Mouse (Mus musculus): ENCODE measurements around the gene Rasgef1a. TPM values are rescaled to one million over a fixed set of nuclear protein-coding genes. Genes with fewer than 3 reads are reported as not detected.

The Rasgef1a gene
- polyA plus RNA-seq, 1 experiment from 2014 or later: 0.06 TPM

DNA sequence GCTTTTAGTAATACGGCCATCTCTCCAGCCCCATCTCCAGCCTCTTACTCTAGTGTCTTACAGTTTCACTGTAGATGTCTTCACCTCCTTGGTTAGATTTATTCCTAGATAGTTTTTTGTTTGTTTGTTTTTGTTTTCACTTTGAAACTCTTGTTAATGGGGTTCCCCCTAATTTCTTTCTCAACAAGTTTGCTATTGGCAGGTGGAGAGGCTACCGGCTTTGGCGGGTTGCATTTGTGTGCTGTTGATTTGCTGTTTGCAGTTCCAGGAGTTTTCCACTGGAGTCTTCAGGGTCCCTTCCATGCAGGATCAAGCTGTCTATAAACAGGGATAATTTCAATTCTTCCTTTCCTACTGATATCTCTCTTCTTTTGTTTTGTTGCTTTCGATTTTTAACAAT, 50.0 kb downstream of the Rasgef1a start:
- no peaks in the 10 kb centered on the region for H3K9me3 ChIP-seq (replicated peaks)
- H3K4me2 ChIP-seq: no peak overlapping the region
- peaks cover 21% of the 10 kb centered on the region for H3K27me3 ChIP-seq
- DNase-seq (no peak), ATAC-seq (ENCODE audit: low read depth) (no peak)
- no peak overlapping the region for H3K4me3 ChIP-seq (replicated peaks)
- 78% methylated on average over 4 of the region's 4 CpGs for WGBS (ENCODE audit: insufficient replicate concordance)
- H3K27ac ChIP-seq: no peak overlapping the region
- H3K36me3 ChIP-seq: no peaks in the 10 kb centered on the region
- H3K9ac ChIP-seq: no peak overlapping the region
- peaks cover 5% of the 10 kb centered on the region; the same call in 1 of the 2 replicates for H3K4me1 ChIP-seq (replicated peaks)

DNA sequence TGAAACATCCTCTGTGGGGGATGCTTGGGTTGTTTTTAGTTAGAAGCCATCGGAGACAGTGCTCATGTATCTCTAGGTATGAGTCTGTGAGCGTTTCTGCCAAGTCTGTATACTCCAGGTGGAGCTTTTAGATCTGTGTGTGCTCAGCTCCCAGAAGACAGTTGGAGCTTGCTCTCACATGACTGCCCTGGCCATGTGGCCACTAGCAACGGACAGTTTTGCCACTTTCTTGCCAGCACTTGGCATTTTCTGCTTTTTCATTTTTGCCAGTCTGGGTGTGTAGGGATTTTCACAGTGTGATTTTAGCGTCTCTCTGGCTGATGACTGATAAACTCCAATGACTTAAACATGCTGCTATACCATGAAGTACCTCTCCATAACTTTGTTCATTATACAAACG, 52.0 kb downstream of the Rasgef1a start:
- H3K4me3 ChIP-seq (replicated peaks): no peak overlapping the region
- H3K36me3 ChIP-seq: no peaks in the 10 kb centered on the region
- H3K4me1 ChIP-seq (replicated peaks): peaks cover 7% of the 10 kb centered on the region; the same call in 1 of the 2 replicates
- ATAC-seq (ENCODE audit: low read depth) (no peak), DNase-seq (no peak)
- no peaks in the 10 kb centered on the region for H3K9me3 ChIP-seq (replicated peaks)
- 49% methylated on average over 5 of the region's 5 CpGs for WGBS (ENCODE audit: insufficient replicate concordance)
- H3K27me3 ChIP-seq: peaks cover 39% of the 10 kb centered on the region
- H3K27ac ChIP-seq: no peak overlapping the region
- H3K9ac ChIP-seq: no peak overlapping the region
- H3K4me2 ChIP-seq: no peak overlapping the region

DNA sequence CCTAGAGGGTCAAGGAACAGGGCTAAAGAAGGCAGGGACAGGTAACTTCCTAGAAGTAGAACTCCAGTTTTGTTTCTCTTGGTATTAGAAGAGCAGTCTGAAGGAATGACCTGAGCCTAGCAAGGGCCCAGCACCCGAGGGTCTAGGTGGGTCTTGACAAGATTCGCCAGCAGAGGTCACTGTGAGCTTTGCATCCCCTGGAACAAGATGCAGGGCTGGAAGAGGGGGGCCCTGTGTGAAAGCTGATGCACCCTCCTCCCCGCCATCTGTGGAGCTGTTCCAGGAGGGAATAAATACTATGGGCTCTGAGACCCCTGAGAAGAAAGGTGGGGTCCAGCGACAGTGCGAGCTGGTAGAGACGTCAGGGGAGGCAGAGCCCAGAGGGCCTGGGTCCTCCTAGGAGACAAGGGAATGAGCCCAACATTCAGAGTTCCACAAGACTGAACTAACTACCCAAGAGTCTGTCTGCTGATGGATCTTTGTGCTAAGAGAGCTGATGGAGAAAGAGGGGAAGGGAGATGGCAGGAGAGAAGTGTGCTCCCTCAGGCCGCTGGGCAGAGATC, 53.8 kb downstream of the Rasgef1a start:
- ATAC-seq (ENCODE audit: low read depth) (no peak), DNase-seq (no peak)
- no peak overlapping the region for H3K4me3 ChIP-seq (replicated peaks)
- peaks cover 7% of the 10 kb centered on the region; the same call in 1 of the 2 replicates for H3K4me1 ChIP-seq (replicated peaks)
- no peaks in the 10 kb centered on the region for H3K36me3 ChIP-seq
- no peak overlapping the region for H3K4me2 ChIP-seq
- H3K27me3 ChIP-seq: peaks cover 41% of the 10 kb centered on the region
- H3K27ac ChIP-seq: no peak overlapping the region
- no peaks in the 10 kb centered on the region for H3K9me3 ChIP-seq (replicated peaks)
- WGBS (ENCODE audit: insufficient replicate concordance): 11% methylated on average over 7 of the region's 7 CpGs
- H3K9ac ChIP-seq: no peak overlapping the region

DNA sequence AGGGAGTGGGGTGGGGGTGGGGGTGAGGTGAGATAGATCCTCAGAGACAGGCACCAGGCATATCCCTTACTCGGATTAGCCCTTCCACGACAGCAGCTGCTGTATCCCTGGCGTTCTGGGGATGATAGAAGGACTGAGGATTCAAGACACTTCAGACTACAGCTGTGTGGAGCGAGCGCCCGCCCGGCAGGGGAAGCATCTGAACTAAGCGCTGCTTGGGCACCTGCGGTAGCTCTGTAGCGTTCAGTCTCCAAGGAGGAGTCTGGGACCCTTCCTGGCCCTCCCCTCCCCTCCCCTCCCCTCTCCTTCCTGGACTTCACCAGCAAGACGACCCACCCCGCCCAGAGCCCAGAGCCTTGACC, 54.6 kb downstream of the Rasgef1a start:
- no peaks in the 10 kb centered on the region for H3K36me3 ChIP-seq
- H3K9ac ChIP-seq: no peak overlapping the region
- peaks cover 7% of the 10 kb centered on the region; the same call in 1 of the 2 replicates for H3K4me1 ChIP-seq (replicated peaks)
- H3K4me3 ChIP-seq (replicated peaks): peak overlapping the region; percentile 42
- H3K27ac ChIP-seq: no peak overlapping the region
- DNase-seq (no peak), ATAC-seq (ENCODE audit: low read depth) (no peak)
- peaks cover 41% of the 10 kb centered on the region for H3K27me3 ChIP-seq
- H3K9me3 ChIP-seq (replicated peaks): no peaks in the 10 kb centered on the region
- H3K4me2 ChIP-seq: peak overlapping the region; percentile 63
- WGBS (ENCODE audit: insufficient replicate concordance): 0% methylated on average over 10 of the region's 12 CpGs

DNA sequence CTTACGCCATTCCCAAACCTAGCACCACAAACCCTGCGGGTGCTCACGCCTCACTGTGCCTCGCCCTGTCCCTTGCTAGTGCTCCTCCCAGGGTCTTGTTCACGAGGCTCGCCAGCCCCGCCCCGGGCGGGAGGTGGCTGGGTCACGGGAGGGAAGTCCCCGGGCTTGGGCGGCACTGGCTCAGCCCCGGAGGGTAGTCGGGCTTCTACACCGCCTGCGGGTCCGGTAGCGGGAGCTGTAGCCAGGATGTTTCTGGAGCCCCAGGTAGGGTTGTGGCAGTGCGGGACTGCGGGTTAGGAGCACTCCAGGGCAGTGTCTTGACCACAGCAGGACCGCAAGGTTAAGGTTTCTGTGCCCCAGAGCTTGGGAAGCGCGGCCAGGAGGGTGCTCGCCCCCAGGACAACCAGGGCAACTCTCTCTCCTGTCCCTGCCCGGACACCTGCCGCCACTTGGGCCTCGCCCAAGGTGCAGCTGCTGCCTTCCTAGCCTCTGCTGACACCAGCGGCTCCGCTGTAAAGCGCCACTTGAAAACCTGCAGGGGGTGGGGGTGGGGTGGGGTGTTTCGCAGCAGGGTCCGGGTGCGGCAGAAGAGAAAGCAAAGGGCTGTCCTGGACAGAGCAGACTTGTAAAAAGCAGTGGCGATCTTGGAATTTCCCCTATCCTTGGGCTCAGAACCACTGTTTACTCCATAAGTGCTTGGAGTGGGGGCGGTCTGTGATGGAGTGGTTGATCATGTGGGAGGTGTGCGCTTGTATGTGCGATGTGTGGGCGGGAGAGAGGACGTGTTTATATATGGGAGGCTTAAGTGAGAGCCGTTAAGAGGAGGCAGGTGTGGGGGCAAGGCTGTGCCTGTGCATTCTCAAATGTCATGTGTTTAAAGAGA, 55.2 kb downstream of the Rasgef1a start:
- no peaks in the 10 kb centered on the region for H3K36me3 ChIP-seq
- ATAC-seq (ENCODE audit: low read depth) (no peak), DNase-seq (no peak)
- H3K4me2 ChIP-seq: peak overlapping the region; percentile 63
- no peak overlapping the region; the same call in 1 of the 2 replicates for H3K9ac ChIP-seq
- 2% methylated on average over 39 of the region's 40 CpGs for WGBS (ENCODE audit: insufficient replicate concordance)
- no peaks in the 10 kb centered on the region for H3K9me3 ChIP-seq (replicated peaks)
- peaks cover 41% of the 10 kb centered on the region for H3K27me3 ChIP-seq
- H3K4me3 ChIP-seq (replicated peaks): peak overlapping the region; percentile 42
- peaks cover 7% of the 10 kb centered on the region; the same call in 1 of the 2 replicates for H3K4me1 ChIP-seq (replicated peaks)
- no peak overlapping the region for H3K27ac ChIP-seq

DNA sequence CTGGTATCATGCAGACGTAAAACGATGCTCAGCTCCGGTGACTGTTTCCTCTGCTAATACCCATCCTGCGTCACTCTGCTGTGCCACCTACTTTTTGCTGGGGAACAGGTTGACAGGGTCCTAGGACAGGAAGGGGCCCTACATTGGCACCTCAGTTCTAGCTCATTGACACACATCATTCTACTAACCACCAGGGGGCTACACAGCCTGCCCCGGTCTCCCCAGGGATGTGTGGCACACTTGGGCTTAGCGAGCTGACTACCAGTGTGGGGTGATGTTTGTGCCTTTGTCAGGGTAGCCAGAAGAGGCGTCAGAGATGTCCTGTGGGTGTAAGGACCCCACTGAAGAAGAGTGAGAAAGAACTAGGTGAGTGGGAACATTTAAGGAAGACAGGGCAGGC, 56.5 kb downstream of the Rasgef1a start:
- H3K27ac ChIP-seq: no peak overlapping the region
- peaks cover 7% of the 10 kb centered on the region; the same call in 1 of the 2 replicates for H3K4me1 ChIP-seq (replicated peaks)
- no peaks in the 10 kb centered on the region for H3K36me3 ChIP-seq
- H3K4me2 ChIP-seq: no peak overlapping the region
- H3K9me3 ChIP-seq (replicated peaks): no peaks in the 10 kb centered on the region
- ATAC-seq (ENCODE audit: low read depth) (no peak), DNase-seq (no peak)
- peaks cover 41% of the 10 kb centered on the region for H3K27me3 ChIP-seq
- H3K9ac ChIP-seq: no peak overlapping the region
- 48% methylated on average over 7 of the region's 7 CpGs for WGBS (ENCODE audit: insufficient replicate concordance)
- H3K4me3 ChIP-seq (replicated peaks): no peak overlapping the region

DNA sequence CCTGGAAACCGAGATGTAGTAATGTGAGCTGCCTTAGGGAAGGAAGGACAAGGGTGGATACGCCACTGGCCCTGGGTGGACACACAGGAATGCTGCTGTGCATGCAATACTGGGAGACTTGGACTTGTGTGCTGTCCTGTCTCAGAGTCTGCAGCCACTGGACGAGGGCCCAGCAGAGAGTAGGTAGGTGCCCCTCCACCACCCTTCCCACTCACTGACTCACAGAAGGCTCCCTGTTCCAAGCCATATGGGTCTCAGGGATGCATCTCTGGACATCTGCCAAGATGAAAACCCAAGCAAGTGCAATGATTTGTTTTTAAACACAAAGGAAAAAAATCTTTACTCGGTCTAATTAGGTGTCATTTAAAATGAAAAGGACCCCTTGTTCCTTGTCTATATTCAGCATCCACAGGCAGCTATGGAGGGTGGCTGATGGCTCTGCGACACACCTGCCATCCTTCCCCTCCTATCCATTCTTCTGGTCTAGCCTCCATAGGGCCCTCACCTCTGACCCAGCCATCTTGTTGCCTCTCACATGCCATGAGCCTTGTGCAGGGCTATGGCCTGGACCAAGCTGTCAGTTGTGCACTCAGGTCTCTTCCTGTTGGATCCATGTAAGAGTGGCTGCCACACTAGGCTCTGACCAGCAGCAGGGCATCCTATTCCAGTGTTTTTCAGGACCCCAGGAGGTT, 59.2 kb downstream of the Rasgef1a start:
- DNase-seq: no peak
- H3K27me3 ChIP-seq: peaks cover 28% of the 10 kb centered on the region
- H3K4me2 ChIP-seq: no peak overlapping the region
- no peak overlapping the region for H3K9ac ChIP-seq
- H3K36me3 ChIP-seq: no peaks in the 10 kb centered on the region
- H3K27ac ChIP-seq: no peak overlapping the region
- H3K4me3 ChIP-seq (replicated peaks): no peak overlapping the region
- no peaks in the 10 kb centered on the region for H3K9me3 ChIP-seq (replicated peaks)
- peaks cover 7% of the 10 kb centered on the region; the same call in 1 of the 2 replicates for H3K4me1 ChIP-seq (replicated peaks)
- 60% methylated on average over 5 of the region's 5 CpGs for WGBS (ENCODE audit: insufficient replicate concordance)
- ATAC-seq (ENCODE audit: low read depth): no peak

DNA sequence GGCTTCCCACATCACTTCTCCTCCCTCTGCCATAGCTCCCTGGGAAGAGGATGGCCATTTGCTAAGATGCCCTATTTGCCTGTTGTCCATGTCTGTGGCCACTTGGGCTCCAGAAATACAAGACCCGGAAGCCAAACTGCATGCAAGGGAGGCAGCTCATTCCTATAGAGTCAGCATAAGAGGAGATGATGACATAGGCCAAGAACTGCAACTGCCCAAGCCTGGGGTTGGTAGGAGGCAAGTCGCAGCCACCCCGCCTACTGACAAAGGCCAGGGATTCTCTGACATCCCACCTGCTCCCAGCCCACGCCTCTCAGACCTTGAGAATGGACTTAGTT, 59.7 kb downstream of the Rasgef1a start:
- no peak for ATAC-seq (ENCODE audit: low read depth)
- H3K27me3 ChIP-seq: peaks cover 23% of the 10 kb centered on the region
- WGBS (ENCODE audit: insufficient replicate concordance): 52% methylated on average over 4 of the region's 4 CpGs

DNA sequence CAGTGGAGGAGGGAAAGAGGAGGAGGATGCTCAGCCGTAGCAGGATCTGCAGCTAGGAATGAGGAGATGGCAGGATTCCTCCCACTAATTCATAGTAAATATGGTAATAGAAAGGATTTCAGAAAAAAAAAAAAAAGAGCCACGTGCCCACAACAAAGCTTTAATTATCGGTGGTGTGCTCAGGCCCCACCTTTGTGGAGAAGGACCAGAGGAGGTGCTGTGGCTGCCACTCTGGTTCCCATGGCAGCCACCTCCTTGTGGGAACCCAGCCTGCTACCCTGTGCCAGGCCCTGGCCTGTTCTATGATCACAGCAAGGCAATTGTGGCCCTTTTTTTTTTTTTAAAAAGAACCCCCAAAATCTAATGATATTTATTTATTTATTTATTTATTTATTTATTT, 60.2 kb downstream of the Rasgef1a start:
- DNase-seq: no peak
- 58% methylated on average over 3 of the region's 3 CpGs for WGBS (ENCODE audit: insufficient replicate concordance)

More for the DNA sequence above, 59.7 kb downstream of the Rasgef1a start:
- Histone ChIP-seq H3K36me3 (no peaks in the 10 kb centered on the region), H3K4me2 (no peak overlapping the region), H3K9ac (no peak overlapping the region), H3K4me3 (replicated peaks) (no peak overlapping the region), H3K9me3 (replicated peaks) (no peaks in the 10 kb centered on the region), H3K4me1 (replicated peaks) (peaks cover 5% of the 10 kb centered on the region; the same call in 1 of the 2 replicates), H3K27ac (no peak overlapping the region)
- no peak for DNase-seq

DNA sequence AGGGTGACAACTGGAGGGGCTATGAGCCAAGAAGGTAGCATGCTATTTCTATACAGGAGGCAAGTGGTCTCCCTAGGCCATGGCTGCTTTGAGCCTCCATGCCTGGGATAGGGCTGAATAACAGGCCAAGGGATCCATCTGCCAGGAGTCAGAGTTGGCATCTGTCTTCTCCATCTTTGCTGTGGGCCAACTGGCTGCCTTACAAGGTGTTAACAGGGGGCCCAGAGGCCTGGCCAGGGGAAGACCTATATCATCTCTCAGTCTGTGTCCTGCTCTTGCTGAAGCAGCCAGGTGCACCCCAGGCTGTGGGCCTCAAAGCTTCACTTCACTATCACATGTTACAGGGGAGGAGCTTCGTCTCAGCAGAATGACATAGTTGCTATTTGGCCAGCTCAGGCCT, 60.9 kb downstream of the Rasgef1a start:
- Histone ChIP-seq H3K9me3 (replicated peaks) (no peaks in the 10 kb centered on the region), H3K4me2 (no peak overlapping the region), H3K9ac (no peak overlapping the region), H3K27ac (no peak overlapping the region), H3K4me1 (replicated peaks) (no peaks in the 10 kb centered on the region), H3K36me3 (no peaks in the 10 kb centered on the region), H3K4me3 (replicated peaks) (no peak overlapping the region), H3K27me3 (peaks cover 12% of the 10 kb centered on the region; the same call in 1 of the 2 replicates)
- ATAC-seq (ENCODE audit: low read depth): no peak; the same call in 1 of the 2 replicates
- DNase-seq: no peak
- 49% methylated on average over 1 of the region's 1 CpGs for WGBS (ENCODE audit: insufficient replicate concordance)

More for the DNA sequence above, 60.2 kb downstream of the Rasgef1a start:
- Histone ChIP-seq H3K9ac (no peak overlapping the region), H3K4me1 (replicated peaks) (0 out of 2 replicates have a peak, but pooled peaks cover under 1% of the 10 kb centered on the region), H3K4me2 (no peak overlapping the region), H3K36me3 (no peaks in the 10 kb centered on the region), H3K9me3 (replicated peaks) (no peaks in the 10 kb centered on the region), H3K27me3 (peaks cover 19% of the 10 kb centered on the region), H3K27ac (no peak overlapping the region), H3K4me3 (replicated peaks) (no peak overlapping the region)
- no peak for ATAC-seq (ENCODE audit: low read depth)

DNA sequence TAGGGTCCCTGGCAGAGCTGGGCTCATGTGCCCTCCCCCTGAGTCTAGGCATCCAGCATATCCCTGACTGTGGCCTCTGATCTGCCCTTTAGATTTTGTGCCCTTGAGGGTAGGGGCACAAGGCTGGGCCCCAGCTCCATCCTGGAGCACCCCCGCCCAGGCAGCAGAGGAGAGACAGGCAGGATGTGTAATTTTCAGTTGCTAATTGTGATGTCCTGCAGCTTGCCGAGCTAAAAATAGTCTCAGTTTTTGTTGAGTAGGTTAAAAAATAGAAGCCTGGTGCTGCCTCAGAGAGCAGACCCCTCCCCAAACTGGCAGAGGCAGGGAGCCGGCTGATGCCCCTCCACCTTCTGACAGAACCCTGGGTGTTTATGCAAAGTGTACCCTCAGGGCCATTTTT, 62.9 kb downstream of the Rasgef1a start:
- no peak for DNase-seq
- WGBS (ENCODE audit: insufficient replicate concordance): 47% methylated on average over 3 of the region's 3 CpGs

More for the DNA sequence above, 62.9 kb downstream of the Rasgef1a start:
- H3K27me3 ChIP-seq: no peaks in the 10 kb centered on the region
- no peak for ATAC-seq (ENCODE audit: low read depth)
- H3K9ac ChIP-seq: no peak overlapping the region
- H3K4me1 ChIP-seq (replicated peaks): no peaks in the 10 kb centered on the region
- no peak overlapping the region for H3K4me3 ChIP-seq (replicated peaks)
- H3K4me2 ChIP-seq: no peak overlapping the region
- no peak overlapping the region for H3K27ac ChIP-seq
- no peaks in the 10 kb centered on the region for H3K36me3 ChIP-seq
- H3K9me3 ChIP-seq (replicated peaks): no peaks in the 10 kb centered on the region
